ENCODE assay signal across 27 mouse cellular contexts in genomic region chr17:24730787-24731186, GRCm38 (mm10). TPM values are rescaled to one million over a fixed set of nuclear protein-coding genes. Genes with fewer than 3 reads are reported as not detected.
DNase-seq lines count a peak whose midpoint lies in the region; ATAC-seq lines count a peak whose summit lies in the region.
"Had no signal": no experiment of that assay in that cellular context is flagged by ENCODE, and none has a peak within 500 bp of the region (broad histone marks: within the 10 kb centered on the region; RNA-seq: fewer than 3 reads in every experiment).

No protein-coding gene starts in this region.

- no peak overlapping the region for H3K4me3 ChIP-seq in midbrain, embryonic 11.5 days (ENCODE audit: low read depth, low read length)
- H3K4me3 ChIP-seq in midbrain, embryonic 10.5 days, result no peak overlapping the region
- H3K4me3 ChIP-seq: embryonic facial prominence, embryonic 10.5 days; embryonic facial prominence, embryonic 12.5 days; forebrain, embryonic 13.5 days; forebrain, embryonic 15.5 days had no signal

- H3K4me2 ChIP-seq in midbrain, embryonic 11.5 days, result no peak overlapping the region
- H3K4me2 ChIP-seq: embryonic facial prominence, embryonic 12.5 days; forebrain, embryonic 13.5 days; forebrain, embryonic 15.5 days had no signal

- WGBS in midbrain, embryonic 11.5 days, result 83% methylated on average over 14 of the region's 14 CpGs
- 85% methylated on average over 14 of the region's 14 CpGs for WGBS in midbrain, embryonic 10.5 days

- H3K9me3 ChIP-seq in midbrain, embryonic 11.5 days (ENCODE audit: control insufficient read depth, low read length), result no peaks in the 10 kb centered on the region
- no peaks in the 10 kb centered on the region for H3K9me3 ChIP-seq in midbrain, embryonic 10.5 days (replicated peaks)
- H3K9me3 ChIP-seq: embryonic facial prominence, embryonic 10.5 days; embryonic facial prominence, embryonic 12.5 days; forebrain, embryonic 13.5 days; forebrain, embryonic 15.5 days; G1E had no signal

- no peak overlapping the region for H3K27ac ChIP-seq in midbrain, embryonic 11.5 days (ENCODE audit: low read depth, low read length)
- H3K27ac ChIP-seq in midbrain, embryonic 10.5 days (replicated peaks), result no peak overlapping the region
- H3K27ac ChIP-seq: embryonic facial prominence, embryonic 10.5 days; embryonic facial prominence, embryonic 12.5 days; forebrain, embryonic 13.5 days; forebrain, embryonic 15.5 days had no signal

- ATAC-seq in midbrain, embryonic 11.5 days (ENCODE audit: low FRiP score), result no peak
- ATAC-seq: activated CD4-positive, CD25-positive, alpha-beta regulatory T cell, adult 4 months; CD4-positive, CD25-positive, alpha-beta regulatory T cell, adult 4 months; forebrain, embryonic 13.5 days; forebrain, embryonic 15.5 days; forebrain, postnatal 0 days; Patski had no signal

- peak; percentile 88 for DNase-seq in heart, adult 11 months
- no peak for DNase-seq in heart, adult 8-10 months (ENCODE audit: low spot score)
- DNase-seq in midbrain, embryonic 11.5 days (ENCODE audit: low spot score, missing footprints), result peak; percentile 69
- DNase-seq in midbrain, embryonic 10.5 days (ENCODE audit: low spot score), result no peak
- no peak for DNase-seq in urinary bladder, postnatal 14 days (ENCODE audit: low spot score)
- DNase-seq: adrenal gland, adult 8-10 months; adrenal gland, postnatal 14 days; adrenal gland, postnatal 36 days; B cell, adult 2 months; cerebellum, adult 11-12 months; cerebellum, adult 2 months; cerebellum, adult 9-10 months; cerebellum, postnatal 10 days; cerebellum, postnatal 25 days; forebrain, postnatal 0 days had no signal

- H3K27me3 ChIP-seq in midbrain, embryonic 11.5 days (ENCODE audit: control insufficient read depth, insufficient read depth, low read length), result no peaks in the 10 kb centered on the region
- no peaks in the 10 kb centered on the region for H3K27me3 ChIP-seq in midbrain, embryonic 10.5 days (ENCODE audit: low read depth, poor library complexity, severe bottlenecking)
- H3K27me3 ChIP-seq: CH12.LX; embryonic facial prominence, embryonic 12.5 days; Patski had no signal

- no peaks in the 10 kb centered on the region for H3K36me3 ChIP-seq in midbrain, embryonic 11.5 days (ENCODE audit: control insufficient read depth, insufficient read depth, low read length)
- H3K36me3 ChIP-seq in midbrain, embryonic 10.5 days, result no peaks in the 10 kb centered on the region
- H3K36me3 ChIP-seq: embryonic facial prominence, embryonic 10.5 days; embryonic facial prominence, embryonic 12.5 days; forebrain, embryonic 15.5 days had no signal

- H3K4me1 ChIP-seq in midbrain, embryonic 11.5 days (ENCODE audit: control insufficient read depth, insufficient read depth, low read length), result peaks cover under 1% of the 10 kb centered on the region; the same call in 1 of the 2 replicates
- peaks cover 3% of the 10 kb centered on the region for H3K4me1 ChIP-seq in midbrain, embryonic 10.5 days
- H3K4me1 ChIP-seq: embryonic facial prominence, embryonic 12.5 days; forebrain, embryonic 13.5 days had no signal

- H3K9ac ChIP-seq in midbrain, embryonic 11.5 days (ENCODE audit: low read length), result no peak overlapping the region
- H3K9ac ChIP-seq: embryonic facial prominence, embryonic 12.5 days; forebrain, embryonic 13.5 days; forebrain, embryonic 15.5 days; forebrain, postnatal 0 days had no signal

RNA-seq across cellular contexts. Expression of gene Rpl3l, which starts 3.2 kb away (rescaled TPM):
- 100 to 1,000 TPM; 389 to 453 (median 417) TPM for total RNA-seq in heart, adult 8-10 months (2022)
- not detected in 2 replicates for polyA plus RNA-seq in midbrain, embryonic 11.5 days (2014; fragmentation: Nextera tagmentation; extraction: Ambion mirVana)
- polyA plus RNA-seq in midbrain, embryonic 10.5 days (2016; fragmentation: Nextera tagmentation; extraction: Ambion mirVana), result not detected in 2 replicates
- total RNA-seq: adrenal gland, postnatal 14 days; CH12.LX; forebrain, postnatal 0 days; G1E had no signal
- polyA plus RNA-seq: activated CD4-positive, CD25-positive, alpha-beta regulatory T cell, adult 4 months; CD4-positive, CD25-positive, alpha-beta regulatory T cell, adult 4 months; embryonic facial prominence, embryonic 10.5 days; embryonic facial prominence, embryonic 12.5 days; forebrain, embryonic 11.5 days; forebrain, embryonic 13.5 days; forebrain, embryonic 15.5 days; forebrain, postnatal 0 days; G1E had no signal

RNA-seq across cellular contexts. Expression of gene Msrb1, which starts 5.7 kb away (rescaled TPM):
- 100 to 1,000 TPM; 172 to 208 (median 186) TPM for total RNA-seq in heart, adult 8-10 months (2022)
- polyA plus RNA-seq in midbrain, embryonic 11.5 days (2014; fragmentation: Nextera tagmentation; extraction: Ambion mirVana), result 19.2 and 23.0 TPM in 2 replicates
- 19.2 and 20.5 TPM in 2 replicates for polyA plus RNA-seq in midbrain, embryonic 10.5 days (2016; fragmentation: Nextera tagmentation; extraction: Ambion mirVana)

RNA-seq across cellular contexts. Expression of gene Ndufb10, which starts 6.5 kb away (rescaled TPM):
- total RNA-seq in heart, adult 8-10 months (2022), result 1,000 to 10,000 TPM in 1 of 4 experiments, 100 to 1,000 TPM in 3; 975 to 1,073 (median 990) TPM
- polyA plus RNA-seq in midbrain, embryonic 11.5 days (2014; fragmentation: Nextera tagmentation; extraction: Ambion mirVana), result 198 and 210 TPM in 2 replicates
- 206 and 214 TPM in 2 replicates for polyA plus RNA-seq in midbrain, embryonic 10.5 days (2016; fragmentation: Nextera tagmentation; extraction: Ambion mirVana)

RNA-seq across cellular contexts. Expression of gene Rps2, which starts 12.9 kb away (rescaled TPM):
- 100 to 1,000 TPM; 631 to 768 (median 679) TPM for total RNA-seq in heart, adult 8-10 months (2022)
- polyA plus RNA-seq in midbrain, embryonic 11.5 days (2014; fragmentation: Nextera tagmentation; extraction: Ambion mirVana), result 1,270 and 1,392 TPM in 2 replicates
- polyA plus RNA-seq in midbrain, embryonic 10.5 days (2016; fragmentation: Nextera tagmentation; extraction: Ambion mirVana), result 1,457 and 1,841 TPM in 2 replicates

RNA-seq across cellular contexts. Expression of gene Rnf151, which starts 12.9 kb away (rescaled TPM):
- under 1 TPM in 1 of 4 experiments, not detected in 3; 0.23 TPM for total RNA-seq in heart, adult 8-10 months (2022)
- 0.22 TPM in 1 of 2 replicates, not detected in the other for polyA plus RNA-seq in midbrain, embryonic 11.5 days (2014; fragmentation: Nextera tagmentation; extraction: Ambion mirVana)
- polyA plus RNA-seq in midbrain, embryonic 10.5 days (2016; fragmentation: Nextera tagmentation; extraction: Ambion mirVana), result 0.26 and 0.51 TPM in 2 replicates
- total RNA-seq: adrenal gland, adult 18-20 months; adrenal gland, adult 8-10 months; adrenal gland, postnatal 14 days; adrenal gland, postnatal 36 days; forebrain, postnatal 0 days; G1E had no signal
- polyA plus RNA-seq: activated CD4-positive, CD25-positive, alpha-beta regulatory T cell, adult 4 months; CD4-positive, CD25-positive, alpha-beta regulatory T cell, adult 4 months; embryonic facial prominence, embryonic 14.5 days; forebrain, embryonic 13.5 days; forebrain, embryonic 15.5 days; forebrain, postnatal 0 days had no signal

Comparison
In these comparisons a context has a peak if more than half of its experiments do, and no peak if none do; other contexts are left out.
1. DNase-seq: peak in heart, adult 11 months (single experiment) and midbrain, embryonic 11.5 days (single experiment); none in heart, adult 8-10 months (single experiment), midbrain, embryonic 10.5 days (single experiment) and urinary bladder, postnatal 14 days (single experiment).